In the genomic region with DNA sequence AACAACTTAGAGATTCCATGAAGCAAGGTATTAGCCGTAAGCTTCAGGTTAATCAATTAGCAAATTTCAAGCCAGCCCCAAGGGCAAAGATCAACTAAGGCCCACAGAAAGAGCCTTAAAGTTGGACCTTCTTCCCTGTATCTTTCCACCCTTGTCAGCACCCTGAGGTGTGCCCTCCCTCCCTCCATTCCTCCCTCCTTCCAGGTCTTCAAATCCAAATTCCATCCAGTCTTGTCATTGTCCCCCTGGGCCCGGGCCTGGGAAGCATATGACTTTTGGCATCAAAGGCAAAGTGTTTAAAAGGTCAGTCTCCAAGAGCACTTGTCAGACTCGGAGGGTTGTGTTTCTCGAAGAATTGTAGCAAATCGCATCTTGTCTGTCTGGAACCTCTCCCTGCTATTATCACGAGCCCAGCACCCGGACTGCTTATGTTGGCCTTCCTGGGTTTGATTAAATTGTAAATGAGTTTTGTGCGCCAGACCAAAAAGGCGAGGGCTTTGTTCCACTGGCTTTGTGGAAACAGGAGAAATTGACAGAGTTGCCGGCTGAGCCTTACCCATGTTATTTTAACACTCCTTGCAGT, we compare ENCODE assay signal across 14 mouse cellular contexts. TPM values are rescaled to one million over a fixed set of nuclear protein-coding genes. Genes with fewer than 3 reads are reported as not detected.
DNase-seq lines count a peak whose midpoint lies in the region; ATAC-seq and TF ChIP-seq lines count a peak whose summit lies in the region.
"Had no signal": no experiment of that assay in that cellular context is flagged by ENCODE, and none has a peak within 500 bp of the region (broad histone marks: within the 10 kb centered on the region; RNA-seq: fewer than 3 reads in every experiment).

No protein-coding gene starts in this region.

- H3K4me1 ChIP-seq in heart, embryonic 12.5 days (replicated peaks) = peaks cover 53% of the 10 kb centered on the region
- peaks cover 36% of the 10 kb centered on the region for H3K4me1 ChIP-seq in midbrain, embryonic 10.5 days
- no peaks in the 10 kb centered on the region for H3K4me1 ChIP-seq in midbrain, postnatal 0 days (ENCODE audit: insufficient read depth, low read length)
- H3K4me1 ChIP-seq in heart, embryonic 16.5 days (ENCODE audit: control insufficient read depth, insufficient read depth, low read length) = peaks cover 42% of the 10 kb centered on the region

- H3K27ac ChIP-seq in heart, embryonic 12.5 days (ENCODE audit: poor library complexity, severe bottlenecking) = peak overlapping the region; percentile 63
- peak overlapping the region; percentile 57 for H3K27ac ChIP-seq in midbrain, embryonic 10.5 days (replicated peaks)
- no peak overlapping the region for H3K27ac ChIP-seq in midbrain, postnatal 0 days (ENCODE audit: low read depth, low read length)
- peak overlapping the region; percentile 7 for H3K27ac ChIP-seq in heart, embryonic 16.5 days (ENCODE audit: low read length)
- H3K27ac ChIP-seq: limb, embryonic 12.5 days had no signal

- no peak for ATAC-seq in heart, embryonic 12.5 days (ENCODE audit: insufficient number of reproducible peaks, low FRiP score)
- ATAC-seq in midbrain, postnatal 0 days (ENCODE audit: low FRiP score) = no peak
- ATAC-seq in heart, embryonic 16.5 days (replicated peaks; ENCODE audit: extremely low read depth, insufficient read depth, low FRiP score) = no peak
- ATAC-seq: intestine, postnatal 0 days had no signal

- peaks cover 39% of the 10 kb centered on the region for H3K36me3 ChIP-seq in heart, embryonic 12.5 days
- peaks cover 48% of the 10 kb centered on the region for H3K36me3 ChIP-seq in midbrain, embryonic 10.5 days
- peaks cover 11% of the 10 kb centered on the region for H3K36me3 ChIP-seq in midbrain, postnatal 0 days (ENCODE audit: insufficient read depth, low read length)
- peaks cover 27% of the 10 kb centered on the region for H3K36me3 ChIP-seq in heart, embryonic 16.5 days (ENCODE audit: control insufficient read depth, insufficient read depth)

- H3K4me2 ChIP-seq in heart, embryonic 12.5 days = no peak overlapping the region
- no peak overlapping the region for H3K4me2 ChIP-seq in midbrain, postnatal 0 days (ENCODE audit: low read depth, low read length, poor library complexity, severe bottlenecking)
- no peak overlapping the region for H3K4me2 ChIP-seq in heart, embryonic 16.5 days (ENCODE audit: low read depth, low read length)
- H3K4me2 ChIP-seq: limb, embryonic 12.5 days had no signal

- H3K27me3 ChIP-seq in heart, embryonic 12.5 days (replicated peaks) = no peaks in the 10 kb centered on the region
- peaks cover 9% of the 10 kb centered on the region for H3K27me3 ChIP-seq in midbrain, embryonic 10.5 days (ENCODE audit: low read depth, poor library complexity, severe bottlenecking)
- H3K27me3 ChIP-seq in midbrain, postnatal 0 days (ENCODE audit: insufficient read depth, low read length) = no peaks in the 10 kb centered on the region
- no peaks in the 10 kb centered on the region for H3K27me3 ChIP-seq in heart, embryonic 16.5 days (ENCODE audit: control insufficient read depth, insufficient read depth, low read length)
- H3K27me3 ChIP-seq: limb, embryonic 12.5 days had no signal

- TF ChIP-seq CTCF in midbrain, postnatal 0 days (IDR thresholded peaks at IDR 0.05) = no peak

- WGBS in heart, embryonic 12.5 days = 44% methylated on average over 10 of the region's 10 CpGs
- WGBS in midbrain, embryonic 10.5 days = 39% methylated on average over 10 of the region's 10 CpGs
- WGBS in midbrain, postnatal 0 days = 25% methylated on average over 10 of the region's 10 CpGs
- WGBS in heart, embryonic 16.5 days = 48% methylated on average over 10 of the region's 10 CpGs

- no peak overlapping the region for H3K4me3 ChIP-seq in heart, embryonic 12.5 days
- no peak overlapping the region for H3K4me3 ChIP-seq in midbrain, embryonic 10.5 days
- H3K4me3 ChIP-seq in midbrain, postnatal 0 days (ENCODE audit: low read depth, low read length) = no peak overlapping the region
- no peak overlapping the region for H3K4me3 ChIP-seq in heart, embryonic 16.5 days (ENCODE audit: low read length)
- H3K4me3 ChIP-seq: limb, embryonic 12.5 days had no signal

- no peak overlapping the region for H3K9ac ChIP-seq in heart, embryonic 12.5 days
- no peak overlapping the region for H3K9ac ChIP-seq in midbrain, postnatal 0 days (replicated peaks; ENCODE audit: low read length, poor library complexity, severe bottlenecking)
- H3K9ac ChIP-seq in heart, embryonic 16.5 days (ENCODE audit: low read length) = no peak overlapping the region
- H3K9ac ChIP-seq: limb, embryonic 12.5 days had no signal

- no peak for DNase-seq in heart, adult 8-10 months (ENCODE audit: low spot score)
- no peak for DNase-seq in midbrain, embryonic 10.5 days (ENCODE audit: low spot score)
- DNase-seq in midbrain, postnatal 0 days (ENCODE audit: low spot score) = no peak
- peak; percentile 69 to 86 for DNase-seq in kidney, postnatal 36 days
- no peak for DNase-seq in layer of hippocampus, postnatal 36 days
- no peak for DNase-seq in retina, postnatal 1 day
- DNase-seq: adrenal gland, postnatal 25 days; cerebellum, adult 11 months; lung, adult 18-20 months; right cerebral cortex, postnatal 14 days had no signal

- H3K9me3 ChIP-seq in heart, embryonic 12.5 days (replicated peaks) = no peaks in the 10 kb centered on the region
- peaks cover 18% of the 10 kb centered on the region for H3K9me3 ChIP-seq in midbrain, embryonic 10.5 days (replicated peaks)
- H3K9me3 ChIP-seq in midbrain, postnatal 0 days (ENCODE audit: low read length) = no peaks in the 10 kb centered on the region
- no peaks in the 10 kb centered on the region for H3K9me3 ChIP-seq in heart, embryonic 16.5 days (replicated peaks; ENCODE audit: control insufficient read depth, low read length)
- H3K9me3 ChIP-seq: limb, embryonic 12.5 days had no signal

RNA-seq across cellular contexts. Expression of a gene that starts 55.3 kb away (rescaled TPM):
- 1.9 TPM in 2 replicates for polyA plus RNA-seq in heart, embryonic 12.5 days (2016; fragmentation: Nextera tagmentation; extraction: Ambion mirVana)
- 1 to 10 TPM in 2 of 4 experiments, under 1 TPM in 2; 0.75 to 1.7 (median 1.1) TPM for total RNA-seq in heart, adult 8-10 months (2022)
- 1.0 and 1.1 TPM in 2 replicates for polyA plus RNA-seq in midbrain, embryonic 10.5 days (2016; fragmentation: Nextera tagmentation; extraction: Ambion mirVana)
- 0.93 and 1.3 TPM in 2 replicates for total RNA-seq in midbrain, postnatal 0 days (2014; rRNA removed)
- 1.3 and 1.5 TPM in 2 replicates for polyA plus RNA-seq in midbrain, postnatal 0 days (2015; fragmentation: Nextera tagmentation; extraction: Ambion mirVana)
- polyA plus RNA-seq in heart, embryonic 16.5 days (2015; fragmentation: Nextera tagmentation; extraction: Ambion mirVana) = 1.4 and 1.9 TPM in 2 replicates
- total RNA-seq in layer of hippocampus, postnatal 36 days (2021) = 1 to 10 TPM; 2.7 TPM

Comparison
In these comparisons a context has a peak if more than half of its experiments do, and no peak if none do; other contexts are left out.
1. DNase-seq: peak in kidney, postnatal 36 days (2 of 2); none in heart, adult 8-10 months (single experiment), midbrain, embryonic 10.5 days (single experiment), midbrain, postnatal 0 days (single experiment), layer of hippocampus, postnatal 36 days (0 of 2) and retina, postnatal 1 day (single experiment).